Mouse (Mus musculus) bone marrow, adult 2 months (tissue): ENCODE results near the gene H2-DMb1.

Experiments used
- CTCF ChIP-seq: fragments of 200-500 bp; IDR thresholded peaks from 2 replicates; pipeline ENCODE4 v1.5.1; 2011; ENCODE audit warnings: low read length, control low read depth; ENCODE audit not compliant: control insufficient read depth, insufficient read depth
- POLR2A ChIP-seq: fragments of 200-500 bp; IDR thresholded peaks from 2 replicates; pipeline ENCODE4 v1.6.1; 2011; ENCODE audit warnings: low read depth, mild to moderate bottlenecking, control low read depth, low read length, borderline replicate concordance; ENCODE audit not compliant: control insufficient read depth

DNA sequence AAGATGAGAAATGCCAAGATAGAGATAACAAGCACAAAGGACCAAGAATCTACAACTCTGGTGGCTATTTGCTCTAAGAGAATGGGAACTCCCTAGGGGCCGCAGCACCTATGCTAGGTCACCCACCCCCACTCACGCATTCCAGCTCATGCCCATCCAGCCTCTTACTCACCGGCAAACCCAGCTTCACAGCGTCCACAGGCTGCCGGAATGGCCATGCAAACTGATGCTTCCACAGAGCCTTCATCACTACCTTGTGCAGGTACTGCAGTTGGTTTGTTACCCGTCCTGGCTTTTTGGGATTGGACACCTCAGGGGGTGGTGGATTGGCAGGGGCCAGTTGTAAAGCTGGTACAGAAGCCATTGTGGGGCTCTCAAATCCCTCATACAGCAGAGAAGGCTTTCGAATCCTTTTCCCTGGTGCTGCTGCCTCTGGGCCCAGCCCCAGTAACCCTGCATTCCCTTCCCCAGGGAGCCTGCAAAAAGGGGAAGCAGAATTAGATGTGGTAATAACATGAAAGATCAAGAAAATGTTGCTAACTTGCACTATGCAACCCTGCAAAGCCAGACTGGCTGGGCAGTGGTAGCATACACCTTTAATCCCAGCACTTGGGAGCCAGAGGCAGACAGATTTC lies 36.0 kb upstream of the H2-DMb1 start:
- TF ChIP-seq POLR2A = no peak
- no peak for TF ChIP-seq CTCF
